ENCODE assay signal across 9 mouse cellular contexts in the genomic region with DNA sequence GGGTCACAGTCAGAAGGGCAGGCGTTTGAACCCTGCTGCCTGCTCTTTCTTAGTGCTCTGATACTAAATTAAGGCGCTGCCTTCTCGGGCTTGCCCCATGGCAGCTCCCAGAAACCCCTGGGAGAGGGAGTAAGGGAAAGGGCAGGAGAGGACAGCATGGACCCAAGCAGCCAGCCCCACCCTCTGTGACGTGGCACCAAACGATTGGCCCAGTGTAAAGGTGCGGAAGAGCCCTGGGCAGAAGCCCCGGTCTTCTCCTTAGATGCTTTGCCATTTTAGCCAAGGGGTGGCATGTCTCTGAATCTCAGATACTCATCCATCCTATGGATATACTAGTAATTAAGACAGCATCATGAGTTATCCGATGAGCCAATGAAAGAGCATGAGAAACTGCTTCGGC. TPM values are rescaled to one million over a fixed set of nuclear protein-coding genes. Genes with fewer than 3 reads are reported as not detected.
A peak's percentile ranks its signal among the peaks of the same experiment; 100 is the strongest.
DNase-seq lines count a peak whose midpoint lies in the region; ATAC-seq lines count a peak whose summit lies in the region.
"Had no signal": no experiment of that assay in that cellular context is flagged by ENCODE, and none has a peak within 500 bp of the region (broad histone marks: within the 10 kb centered on the region; RNA-seq: fewer than 3 reads in every experiment).

No protein-coding gene starts in this region.

- H3K4me1 ChIP-seq in lung, embryonic 15.5 days, result 0 out of 2 replicates have a peak, but pooled peaks cover 5% of the 10 kb centered on the region
- peaks cover 5% of the 10 kb centered on the region; the same call in 1 of the 2 replicates for H3K4me1 ChIP-seq in intestine, embryonic 14.5 days (replicated peaks; ENCODE audit: control insufficient read depth, insufficient read depth, low read length)
- peaks cover 22% of the 10 kb centered on the region for H3K4me1 ChIP-seq in neural tube, embryonic 15.5 days

- peak overlapping the region; percentile 16; the same call in 1 of the 2 replicates for H3K4me2 ChIP-seq in lung, embryonic 15.5 days
- H3K4me2 ChIP-seq in intestine, embryonic 14.5 days (ENCODE audit: low read length), result 0 out of 2 replicates have a peak overlapping the region, but pooled peaks have one; percentile 35
- peak overlapping the region; percentile 33 for H3K4me2 ChIP-seq in neural tube, embryonic 15.5 days

- H3K36me3 ChIP-seq in lung, embryonic 15.5 days, result no peaks in the 10 kb centered on the region
- no peaks in the 10 kb centered on the region for H3K36me3 ChIP-seq in intestine, embryonic 14.5 days (ENCODE audit: control insufficient read depth, insufficient read depth, low read length)
- no peaks in the 10 kb centered on the region for H3K36me3 ChIP-seq in neural tube, embryonic 15.5 days

- WGBS in lung, embryonic 15.5 days, result 19% methylated on average over 9 of the region's 9 CpGs
- 28% methylated on average over 9 of the region's 9 CpGs for WGBS in intestine, embryonic 14.5 days
- WGBS in neural tube, embryonic 15.5 days, result 30% methylated on average over 9 of the region's 9 CpGs

- H3K27me3 ChIP-seq in lung, embryonic 15.5 days, result peaks cover 7% of the 10 kb centered on the region; the same call in 1 of the 2 replicates
- H3K27me3 ChIP-seq in intestine, embryonic 14.5 days (replicated peaks; ENCODE audit: control insufficient read depth, insufficient read depth, low read length), result no peaks in the 10 kb centered on the region
- H3K27me3 ChIP-seq in neural tube, embryonic 15.5 days (replicated peaks), result no peaks in the 10 kb centered on the region

- no peak overlapping the region for H3K4me3 ChIP-seq in lung, embryonic 15.5 days
- no peak overlapping the region for H3K4me3 ChIP-seq in intestine, embryonic 14.5 days (ENCODE audit: low read depth, low read length)
- H3K4me3 ChIP-seq in neural tube, embryonic 15.5 days (replicated peaks), result no peak overlapping the region
- H3K4me3 ChIP-seq: erythroblast, embryonic 14.5 days had no signal

- DNase-seq in adrenal gland, postnatal 10 days, result peak; percentile 65
- no peak for DNase-seq in adrenal gland, adult 18-20 months (ENCODE audit: low spot score in 2 of 2)
- no peak for DNase-seq in lung, postnatal 14 days
- DNase-seq in intestine, embryonic 14.5 days (ENCODE audit: low spot score), result no peak
- no peak for DNase-seq in layer of hippocampus, postnatal 36 days
- DNase-seq in gastrocnemius, adult 18-20 months (ENCODE audit: low spot score), result no peak

- H3K9ac ChIP-seq in lung, embryonic 15.5 days, result no peak overlapping the region
- no peak overlapping the region for H3K9ac ChIP-seq in intestine, embryonic 14.5 days (ENCODE audit: low read length)
- H3K9ac ChIP-seq in neural tube, embryonic 15.5 days (replicated peaks), result no peak overlapping the region

- H3K27ac ChIP-seq in lung, embryonic 15.5 days, result no peak overlapping the region
- no peak overlapping the region for H3K27ac ChIP-seq in intestine, embryonic 14.5 days (ENCODE audit: low read depth)
- no peak overlapping the region for H3K27ac ChIP-seq in neural tube, embryonic 15.5 days (replicated peaks)

- no peak for ATAC-seq in lung, embryonic 15.5 days (ENCODE audit: borderline replicate concordance, extremely low read depth, low FRiP score, low TSS enrichment)
- ATAC-seq in intestine, embryonic 14.5 days (replicated peaks; ENCODE audit: low FRiP score, low TSS enrichment, low read depth), result 0 out of 2 replicates have a peak, but pooled peaks have one; percentile 57
- ATAC-seq in neural tube, embryonic 15.5 days (ENCODE audit: low FRiP score), result peak; percentile 46; the same call in 1 of the 2 replicates

- no peaks in the 10 kb centered on the region for H3K9me3 ChIP-seq in lung, embryonic 15.5 days
- no peaks in the 10 kb centered on the region for H3K9me3 ChIP-seq in intestine, embryonic 14.5 days (ENCODE audit: control insufficient read depth, low read length)
- no peaks in the 10 kb centered on the region for H3K9me3 ChIP-seq in neural tube, embryonic 15.5 days (replicated peaks)

RNA-seq across cellular contexts. Expression of a gene that starts 21.3 kb away (rescaled TPM):
- total RNA-seq in adrenal gland, postnatal 10 days (2021), result 10 to 100 TPM; 15.9 to 16.2 TPM
- 10 to 100 TPM; 12.4 to 20.8 TPM for total RNA-seq in adrenal gland, adult 18-20 months (2021)
- 9.4 and 9.7 TPM in 2 replicates for polyA plus RNA-seq in lung, embryonic 15.5 days (2015; fragmentation: Nextera tagmentation; extraction: Ambion mirVana)
- polyA plus RNA-seq in intestine, embryonic 14.5 days (2014; fragmentation: Nextera tagmentation; extraction: Ambion mirVana), result 16.0 and 16.5 TPM in 2 replicates
- polyA plus RNA-seq in neural tube, embryonic 15.5 days (2015; fragmentation: Nextera tagmentation; extraction: Ambion mirVana), result 29.4 and 37.9 TPM in 2 replicates
- total RNA-seq in layer of hippocampus, postnatal 36 days (2021), result 10 to 100 TPM; 52.1 to 53.0 TPM
- total RNA-seq in gastrocnemius, adult 18-20 months (2021), result under 1 TPM in 1 of 2 experiments, not detected in 1; 0.57 TPM

RNA-seq across cellular contexts. Expression of a gene that starts 58.0 kb away (rescaled TPM):
- total RNA-seq in adrenal gland, postnatal 10 days (2021), result not detected
- not detected for total RNA-seq in adrenal gland, adult 18-20 months (2021)
- 4.7 and 7.0 TPM in 2 replicates for polyA plus RNA-seq in lung, embryonic 15.5 days (2015; fragmentation: Nextera tagmentation; extraction: Ambion mirVana)
- 5.0 and 6.3 TPM in 2 replicates for polyA plus RNA-seq in intestine, embryonic 14.5 days (2014; fragmentation: Nextera tagmentation; extraction: Ambion mirVana)
- 0.81 and 1.1 TPM in 2 replicates for polyA plus RNA-seq in neural tube, embryonic 15.5 days (2015; fragmentation: Nextera tagmentation; extraction: Ambion mirVana)
- total RNA-seq in layer of hippocampus, postnatal 36 days (2021), result not detected
- not detected for total RNA-seq in gastrocnemius, adult 18-20 months (2021)
- polyA plus RNA-seq: erythroblast, embryonic 14.5 days had no signal

RNA-seq across cellular contexts. Expression of a gene that starts 59.3 kb away (rescaled TPM):
- 1,000 to 10,000 TPM; 1,718 to 1,856 TPM for total RNA-seq in adrenal gland, postnatal 10 days (2021)
- 1,000 to 10,000 TPM; 1,252 to 1,785 TPM for total RNA-seq in adrenal gland, adult 18-20 months (2021)
- 891 and 915 TPM in 2 replicates for polyA plus RNA-seq in lung, embryonic 15.5 days (2015; fragmentation: Nextera tagmentation; extraction: Ambion mirVana)
- 1,031 and 1,178 TPM in 2 replicates for polyA plus RNA-seq in intestine, embryonic 14.5 days (2014; fragmentation: Nextera tagmentation; extraction: Ambion mirVana)
- polyA plus RNA-seq in neural tube, embryonic 15.5 days (2015; fragmentation: Nextera tagmentation; extraction: Ambion mirVana), result 1,223 and 1,358 TPM in 2 replicates
- 100 to 1,000 TPM; 708 to 783 TPM for total RNA-seq in layer of hippocampus, postnatal 36 days (2021)
- 10 to 100 TPM; 42.5 to 67.7 TPM for total RNA-seq in gastrocnemius, adult 18-20 months (2021)

Comparison
In these comparisons a context has a peak if more than half of its experiments do, and no peak if none do; other contexts are left out.
1. RNA of a gene that starts 21.3 kb away (total RNA-seq): 52.1 to 53.0 TPM in layer of hippocampus, postnatal 36 days, 12.4 to 20.8 TPM in adrenal gland, adult 18-20 months and 15.9 to 16.2 TPM in adrenal gland, postnatal 10 days; 0.57 TPM in gastrocnemius, adult 18-20 months; every median in the first group is over 4 times any median in the second.
2. RNA of a gene that starts 59.3 kb away (total RNA-seq): 1,718 to 1,856 TPM in adrenal gland, postnatal 10 days, 1,252 to 1,785 TPM in adrenal gland, adult 18-20 months and 708 to 783 TPM in layer of hippocampus, postnatal 36 days; 42.5 to 67.7 TPM in gastrocnemius, adult 18-20 months; every median in the first group is over 10 times any median in the second.
3. Peak in every context shown above with its lines, with median percentiles within 50 percentile points of each other: H3K4me2 ChIP-seq.